Mouse (Mus musculus) T-helper 17 cell (primary cell): ENCODE results near the gene Galnt4.

ENCODE experiments used
- in situ Hi-C, 2 experiments: fragments of 300-600 bp; cut with MboI, MseI; formaldehyde crosslinking; loops; 1 replicate in 1 of 2; 2 replicates in 1 of 2; pipeline ENCODE4 v1.15.1; 2025; ENCODE audit warnings: high pct_unique_total_duplicates in 2 of 2

Gene Galnt4

GRCm38 (mm10) chr10:99114295-99114694 is 6.3 kb downstream of the Galnt4 start:
- in situ Hi-C loops: no loop called here

GRCm38 (mm10) chr10:99115471-99116236 is 7.7 kb downstream of the Galnt4 start:
- in situ Hi-C loops: no loop called here

- in situ Hi-C loops: no loop called here
Measured at GRCm38 (mm10) chr10:99116237-99116632, 8.3 kb downstream of the Galnt4 start.

- in situ Hi-C loops: no loop called here
Measured at GRCm38 (mm10) chr10:99116650-99117615, 9.0 kb downstream of the Galnt4 start.

GRCm38 (mm10) chr10:99117876-99118275 is 9.9 kb downstream of the Galnt4 start:
- in situ Hi-C loops: no loop called here

GRCm38 (mm10) chr10:99118697-99119096 is 10.7 kb downstream of the Galnt4 start:
- in situ Hi-C loops: no loop called here

- in situ Hi-C loops: no loop called here
Measured at GRCm38 (mm10) chr10:99119471-99119870, 11.5 kb downstream of the Galnt4 start.

- in situ Hi-C loops: loop anchor here in 1 of 2 experiments (25.0 kb wide), 2 partner anchors 1036 to 1361 kb away; partner anchors contain the start of genes Cep290 and Tmtc3
Measured at GRCm38 (mm10) chr10:99126225-99126624, 18.3 kb downstream of the Galnt4 start, which contains the start of gene Phxr2. Phxr2 (minus strand) TSS chr10:99126325.

- in situ Hi-C loops: loop anchor here in 1 of 2 experiments (25.0 kb wide), 2 partner anchors 1035 to 1360 kb away; partner anchors contain the start of genes Cep290 and Tmtc3
Measured at GRCm38 (mm10) chr10:99126954-99127353, 19.0 kb downstream of the Galnt4 start.

- in situ Hi-C loops: loop anchor here in 1 of 2 experiments (25.0 kb wide), 2 partner anchors 1035 to 1360 kb away; partner anchors contain the start of genes Cep290 and Tmtc3
Measured at GRCm38 (mm10) chr10:99127691-99128261, 19.8 kb downstream of the Galnt4 start.

- in situ Hi-C loops: loop anchor here in 1 of 2 experiments (25.0 kb wide), 2 partner anchors 1032 to 1357 kb away; partner anchors contain the start of genes Cep290 and Tmtc3
Measured at GRCm38 (mm10) chr10:99130611-99131010, 22.7 kb downstream of the Galnt4 start.

GRCm38 (mm10) chr10:99131298-99131697 is 23.3 kb downstream of the Galnt4 start:
- in situ Hi-C loops: loop anchor here in 1 of 2 experiments (25.0 kb wide), 2 partner anchors 1031 to 1356 kb away; partner anchors contain the start of genes Cep290 and Tmtc3

- in situ Hi-C loops: loop anchor here in 1 of 2 experiments (25.0 kb wide), 2 partner anchors 1030 to 1355 kb away; partner anchors contain the start of genes Cep290 and Tmtc3
Measured at GRCm38 (mm10) chr10:99132189-99132588, 24.2 kb downstream of the Galnt4 start.

GRCm38 (mm10) chr10:99132595-99133272 is 24.8 kb downstream of the Galnt4 start:
- in situ Hi-C loops: loop anchor here in 1 of 2 experiments (25.0 kb wide), 2 partner anchors 1030 to 1355 kb away; partner anchors contain the start of genes Cep290 and Tmtc3

- in situ Hi-C loops: loop anchor here in 1 of 2 experiments (25.0 kb wide), 2 partner anchors 1029 to 1354 kb away; partner anchors contain the start of genes Cep290 and Tmtc3
Measured at GRCm38 (mm10) chr10:99133321-99133875, 25.4 kb downstream of the Galnt4 start.

- in situ Hi-C loops: loop anchor here in 1 of 2 experiments (25.0 kb wide), 2 partner anchors 1026 to 1351 kb away; partner anchors contain the start of genes Cep290 and Tmtc3
Measured at GRCm38 (mm10) chr10:99136337-99136736, 28.4 kb downstream of the Galnt4 start.

- in situ Hi-C loops: loop anchor here in 1 of 2 experiments (25.0 kb wide), 2 partner anchors 1017 to 1342 kb away; partner anchors contain the start of genes Cep290 and Tmtc3
Measured at GRCm38 (mm10) chr10:99145611-99146010, 37.7 kb downstream of the Galnt4 start.

- in situ Hi-C loops: loop anchor here in 1 of 2 experiments (25.0 kb wide), 2 partner anchors 1016 to 1341 kb away; partner anchors contain the start of genes Cep290 and Tmtc3
Measured at GRCm38 (mm10) chr10:99146596-99146995, 38.6 kb downstream of the Galnt4 start.

- in situ Hi-C loops: loop anchor here in 1 of 2 experiments (5.0 kb wide), 1 partner anchor 53 kb away; no protein-coding TSS in a partner anchor
Measured at GRCm38 (mm10) chr10:99150016-99150415, 42.1 kb downstream of the Galnt4 start.
